Mouse (Mus musculus) brain, adult 10 weeks (tissue): ENCODE measurements around the gene Kctd14. TPM values are rescaled to one million over a fixed set of nuclear protein-coding genes. Genes with fewer than 3 reads are reported as not detected.

Source experiments
- polyA plus RNA-seq: library from polyadenylated mRNA; stranded (reverse); fragments of 350-450 nt; fragmentation: Illumina TruSeq; extraction: RNeasy Lipid Tissue Mini Kit (QIAGEN cat#74804); gene quantifications from one replicate; pipeline ENCODE4 v1.2.3, GENCODE M21; 2015; ENCODE audit warnings: low read depth, low replicate concordance

Gene Kctd14
- polyA plus RNA-seq = 3.0 TPM

DNA sequence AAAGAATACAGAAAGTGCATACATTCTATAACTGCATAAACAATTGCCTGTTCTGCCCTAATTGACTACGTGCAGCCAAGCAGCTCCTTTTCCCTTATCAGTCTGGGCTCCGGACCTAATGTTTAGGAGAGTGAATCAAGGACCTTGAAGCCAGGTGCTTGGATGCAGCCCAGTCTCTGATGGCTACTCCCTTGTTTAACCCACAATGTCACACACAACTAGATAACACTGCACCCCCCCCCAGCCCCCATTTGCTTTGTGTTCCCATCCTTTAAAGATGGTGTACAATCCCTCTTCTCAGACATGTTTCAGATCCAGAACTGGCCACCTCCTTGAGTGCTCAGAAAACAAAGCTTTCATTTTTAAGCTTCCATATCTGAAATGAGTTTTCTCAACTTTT lies at the start of gene Kctd14:
Kctd14 (plus strand) TSS at position 301 of the 400 bp plus-strand sequence.

DNA sequence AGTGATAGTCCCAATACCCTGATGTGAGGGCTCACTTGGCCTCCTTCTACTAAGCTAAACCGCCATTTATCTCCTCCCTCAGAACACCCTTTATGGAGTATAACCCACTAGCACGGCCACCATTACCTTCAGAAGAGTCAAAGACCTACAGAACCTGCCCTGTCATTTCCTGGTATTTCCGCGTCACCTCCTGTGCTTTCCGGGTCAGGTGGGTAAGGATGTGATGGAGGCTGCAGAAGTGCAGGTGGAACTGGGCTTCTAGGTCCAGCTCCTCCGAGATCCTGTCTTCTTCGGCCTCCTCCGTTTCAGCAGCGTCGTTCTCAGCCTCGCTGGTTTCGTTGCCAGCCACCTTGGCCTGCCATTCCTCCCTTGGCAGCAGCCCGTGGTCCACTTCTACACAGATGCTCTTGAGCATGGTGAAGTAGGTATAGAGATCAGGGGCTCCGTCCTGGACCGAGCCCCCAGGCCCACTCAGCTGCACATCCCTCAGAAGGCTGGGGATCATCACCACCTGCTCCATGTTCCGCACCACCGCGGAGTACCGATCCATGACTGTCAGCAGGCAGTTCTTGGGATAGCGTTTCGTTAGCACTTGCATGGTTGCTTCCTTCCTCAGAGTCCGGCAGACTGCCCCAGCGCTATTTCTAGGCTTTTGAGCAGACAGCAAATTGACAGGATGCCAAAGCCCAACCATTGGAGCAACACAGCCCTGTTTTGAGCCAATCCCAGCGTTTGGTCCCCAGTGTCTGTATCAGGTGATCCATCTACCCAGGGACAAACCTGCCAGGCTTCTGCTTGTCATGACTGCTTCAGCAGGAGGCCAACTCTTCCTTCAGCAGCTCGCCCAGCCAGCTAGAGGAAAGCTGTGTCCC lies 34.0 kb upstream of the Kctd14 start, which contains the start of gene Thrsp:
Thrsp (minus strand) TSS at position 825 of the 872 bp plus-strand sequence.

DNA sequence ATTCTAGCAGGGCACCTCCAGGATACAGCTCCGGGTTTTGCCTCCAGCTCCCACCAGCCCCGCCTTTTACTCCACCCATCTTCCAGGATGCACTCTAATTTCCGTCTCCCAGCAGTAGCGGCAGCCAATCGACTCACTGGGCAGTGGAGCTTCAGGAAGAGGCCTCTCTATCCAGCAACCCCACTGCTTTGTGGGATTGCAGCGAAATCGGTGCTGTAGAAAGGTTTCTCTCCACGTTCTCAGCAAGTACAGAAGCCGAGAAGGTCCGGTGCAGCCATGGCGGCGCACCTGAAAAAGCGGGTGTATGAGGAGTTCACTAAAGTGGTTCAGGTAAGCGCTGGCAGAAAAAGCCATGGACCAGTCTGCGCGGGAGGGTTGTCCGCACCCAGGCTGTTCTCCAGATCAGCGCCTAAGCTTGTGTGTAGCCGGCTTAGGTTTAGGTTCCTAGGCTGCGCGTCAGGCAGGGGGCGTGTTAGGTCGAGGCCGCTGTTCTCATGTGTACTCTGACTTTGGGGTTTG lies 29.8 kb downstream of the Kctd14 start, which contains the start of gene Ints4:
Ints4 (plus strand) TSS at position 136 of the 519 bp plus-strand sequence.

Other genes with a start within 250 kb of the Kctd14 start
- gene Usp35, start 119.3 kb upstream of the Kctd14 start, polyA plus RNA-seq = 11.6 TPM
- 17.1 TPM for gene Kctd21, start 119.0 kb upstream of the Kctd14 start, polyA plus RNA-seq
- 8.3 TPM for gene Alg8, start 79.7 kb upstream of the Kctd14 start, polyA plus RNA-seq
- gene Ndufc2, start 51.3 kb upstream of the Kctd14 start, polyA plus RNA-seq = 419 TPM
- 38.8 TPM for gene Thrsp, start 33.6 kb upstream of the Kctd14 start, polyA plus RNA-seq
- 28.7 TPM for gene Ints4, start 29.6 kb downstream of the Kctd14 start, polyA plus RNA-seq
- gene Aamdc, start 128.2 kb downstream of the Kctd14 start, polyA plus RNA-seq = 69.8 TPM
- gene Rsf1, start 128.6 kb downstream of the Kctd14 start, polyA plus RNA-seq = 14.4 TPM
- 122 TPM for gene Clns1a, start 245.3 kb downstream of the Kctd14 start, polyA plus RNA-seq